Mouse (Mus musculus) macrophage (primary cell): ENCODE results near the gene Vangl1. TPM values are rescaled to one million over a fixed set of nuclear protein-coding genes. Genes with fewer than 3 reads are reported as not detected.

Experiments
- H3K27ac ChIP-seq: fragments of 350-480 bp; formaldehyde crosslinking; 2 replicates; pipeline ENCODE4 v1.9.0; 2021
- H3K36me3 ChIP-seq: fragments of 350-480 bp; formaldehyde crosslinking; 2 replicates; pipeline ENCODE4 v1.9.0; 2021; ENCODE audit errors: inconsistent target
- H3K4me3 ChIP-seq: fragments of 350-480 bp; formaldehyde crosslinking; 2 replicates; pipeline ENCODE4 v1.9.0; 2021; ENCODE audit errors: inconsistent target
- H3K79me2 ChIP-seq: fragments of 350-480 bp; formaldehyde crosslinking; 2 replicates; pipeline ENCODE4 v1.9.0; 2021; ENCODE audit errors: inconsistent target
- WGBS: methylation state at CpG from one replicate; pipeline ENCODE4 v1.1.7; 2026; ENCODE audit warnings: inconsistent platforms; ENCODE audit not compliant: missing documents; 5-methylcytosine and 5-hydroxymethylcytosine counted together
- polyA plus RNA-seq: library from polyadenylated mRNA; stranded (reverse); fragments of 250-400 nt; gene quantifications from 3 replicates; pipeline ENCODE4 v1.2.4, GENCODE M21; 2018; ENCODE audit warnings: inconsistent platforms

Gene Vangl1
- polyA plus RNA-seq, 1 experiment from 2014 or later, result 0.65 TPM

DNA sequence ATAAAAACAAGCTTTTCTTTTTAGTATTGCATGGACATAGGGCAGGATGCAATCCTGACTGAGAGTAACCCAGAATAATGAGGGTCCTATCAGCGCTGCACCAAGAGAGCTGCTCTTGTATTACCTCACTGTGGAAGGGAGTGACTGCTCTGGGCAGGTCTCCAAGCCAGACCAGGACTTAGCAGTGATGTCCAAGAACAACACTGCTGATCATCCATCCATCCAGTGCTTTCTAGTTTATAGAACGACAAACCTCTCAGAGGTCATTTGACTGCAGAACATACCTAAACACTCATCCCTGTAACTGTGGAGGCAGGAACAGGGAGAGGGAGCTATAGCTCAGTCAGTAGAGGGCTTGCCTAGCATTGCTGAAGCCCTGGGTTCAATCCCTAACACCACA, 11.9 kb downstream of the Vangl1 start:
- Histone ChIP-seq H3K4me3 (no peak overlapping the region), H3K79me2 (no peaks in the 10 kb centered on the region), H3K36me3 (no peaks in the 10 kb centered on the region), H3K27ac (no peak overlapping the region)
- WGBS, result 89% methylated on average over 2 of the region's 2 CpGs

DNA sequence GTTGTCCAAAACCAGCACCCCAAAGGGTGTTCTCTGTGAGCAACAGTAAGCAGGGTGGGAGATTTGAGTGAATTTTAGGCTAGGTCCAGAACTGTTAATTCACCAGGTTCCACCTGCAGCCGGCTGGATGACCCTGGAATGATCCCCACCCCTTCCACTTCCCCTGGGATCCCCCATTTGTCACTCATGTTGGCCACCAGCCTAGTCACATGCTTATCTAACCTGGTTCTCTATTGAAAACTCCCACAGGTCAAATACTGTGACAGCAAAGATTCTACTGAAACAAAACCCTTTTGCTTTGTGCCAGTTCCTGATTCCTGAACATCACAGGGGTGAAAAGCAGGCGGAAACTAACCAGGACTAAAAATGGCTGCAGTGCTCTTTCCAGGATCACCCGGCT, 12.9 kb downstream of the Vangl1 start:
- no peaks in the 10 kb centered on the region for H3K36me3 ChIP-seq
- no peak overlapping the region for H3K27ac ChIP-seq
- no peak overlapping the region for H3K4me3 ChIP-seq
- H3K79me2 ChIP-seq, result no peaks in the 10 kb centered on the region
- WGBS, result 90% methylated on average over 3 of the region's 3 CpGs

DNA sequence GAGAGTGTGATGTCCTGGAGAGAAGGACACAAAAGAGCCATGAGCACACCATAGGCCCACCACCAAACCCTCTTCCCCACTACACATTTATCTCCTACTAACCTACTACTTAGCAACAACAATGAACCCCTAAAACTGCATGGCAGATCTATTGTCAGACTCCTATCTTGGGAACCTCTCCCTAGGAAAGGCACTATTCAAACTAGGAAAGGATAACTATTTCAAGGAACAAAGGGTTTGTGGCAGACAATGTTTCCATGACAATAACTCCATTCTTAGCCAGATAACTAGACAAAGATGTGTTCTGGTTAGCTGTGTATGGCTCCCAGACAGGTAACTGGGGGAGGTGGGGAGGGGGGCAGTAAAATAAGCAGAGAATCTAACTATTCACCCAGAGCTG, 13.9 kb downstream of the Vangl1 start:
- H3K36me3 ChIP-seq, result no peaks in the 10 kb centered on the region
- no peaks in the 10 kb centered on the region for H3K79me2 ChIP-seq
- H3K4me3 ChIP-seq, result no peak overlapping the region
- H3K27ac ChIP-seq, result no peak overlapping the region

DNA sequence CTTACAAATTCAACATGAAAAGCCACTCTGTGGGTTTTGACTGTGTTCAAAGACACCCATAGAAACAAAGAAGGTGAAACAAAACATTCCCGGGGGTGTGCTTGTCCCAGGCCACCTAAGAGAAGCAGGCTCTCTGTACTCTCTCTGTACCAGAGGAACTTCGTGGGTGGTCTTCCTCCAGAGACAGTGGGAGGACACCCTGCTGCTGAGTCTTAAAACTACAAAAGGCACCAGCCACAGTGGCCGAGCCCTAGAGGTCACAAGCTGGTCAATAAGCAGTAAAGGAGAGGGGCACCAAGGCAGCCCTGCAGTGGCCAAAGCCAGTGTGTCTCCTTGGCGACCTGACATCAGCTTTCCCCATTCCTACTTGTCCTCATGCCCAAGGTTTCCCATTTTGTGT, 14.5 kb downstream of the Vangl1 start:
- H3K36me3 ChIP-seq, result no peaks in the 10 kb centered on the region
- no peak overlapping the region for H3K4me3 ChIP-seq
- H3K79me2 ChIP-seq, result no peaks in the 10 kb centered on the region
- 95% methylated on average over 4 of the region's 4 CpGs for WGBS
- H3K27ac ChIP-seq, result no peak overlapping the region

DNA sequence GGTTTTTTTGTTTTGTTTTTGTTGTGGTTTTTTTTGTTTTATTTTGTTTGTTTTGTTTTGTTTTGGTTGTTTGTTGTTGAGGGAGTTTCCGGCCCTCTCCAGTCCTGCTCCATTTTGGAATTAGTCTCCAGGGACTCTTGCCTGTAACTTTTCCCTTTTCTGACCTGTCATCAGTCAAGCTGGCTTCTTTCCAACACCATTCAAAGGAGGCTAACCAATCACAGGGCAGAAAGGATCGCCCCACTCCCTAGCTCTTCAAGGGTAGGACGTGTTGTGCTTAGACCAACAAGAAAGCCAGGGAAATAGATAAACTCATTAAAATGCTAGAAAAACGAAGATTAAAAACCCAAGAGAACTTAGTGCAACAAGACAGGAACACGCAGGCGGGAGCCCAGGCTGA, 15.5 kb downstream of the Vangl1 start:
- Histone ChIP-seq H3K27ac (no peak overlapping the region), H3K4me3 (no peak overlapping the region), H3K79me2 (no peaks in the 10 kb centered on the region), H3K36me3 (no peaks in the 10 kb centered on the region)
- WGBS, result 88% methylated on average over 6 of the region's 6 CpGs

DNA sequence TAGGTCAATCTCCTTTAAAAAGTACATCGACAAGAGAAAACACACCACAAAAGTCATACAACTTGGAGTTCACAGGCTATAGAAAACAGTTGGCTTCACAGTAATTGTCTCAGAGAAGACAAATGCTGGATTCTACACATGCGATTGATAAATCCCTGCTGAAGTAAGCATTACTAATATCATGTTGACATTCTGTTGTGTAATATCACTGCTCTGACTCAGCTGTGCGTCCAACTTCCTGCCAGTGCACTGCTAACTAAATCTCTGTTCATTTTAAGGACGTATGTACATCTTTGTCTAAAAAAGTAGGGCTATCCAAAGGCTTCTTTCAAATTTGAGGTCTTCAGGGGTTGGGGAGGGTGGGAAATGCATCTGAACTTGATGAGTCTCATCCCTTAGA, 17.1 kb downstream of the Vangl1 start:
- H3K36me3 ChIP-seq, result no peaks in the 10 kb centered on the region
- no peaks in the 10 kb centered on the region for H3K79me2 ChIP-seq
- H3K4me3 ChIP-seq, result no peak overlapping the region
- H3K27ac ChIP-seq, result no peak overlapping the region
- 70% methylated on average over 4 of the region's 4 CpGs for WGBS

DNA sequence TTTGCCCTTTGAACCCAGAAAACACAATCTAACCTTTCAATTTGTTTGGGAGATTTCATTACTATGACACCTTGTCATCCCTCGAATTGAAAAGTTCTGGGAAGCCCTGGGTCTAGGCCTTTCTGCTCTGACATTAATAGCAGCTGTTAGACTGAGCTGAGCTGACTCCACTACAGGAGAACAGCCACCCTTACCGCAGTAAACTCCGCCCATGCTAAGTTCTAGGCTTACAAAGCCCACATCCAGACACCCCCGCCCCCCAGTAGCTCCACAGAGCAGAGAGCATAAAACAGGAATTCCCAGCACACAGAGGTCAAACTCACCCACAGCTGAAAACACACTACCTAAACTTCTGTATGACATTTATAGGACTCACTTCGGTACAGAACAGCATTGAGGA, 19.8 kb downstream of the Vangl1 start:
- 92% methylated on average over 5 of the region's 5 CpGs for WGBS

DNA sequence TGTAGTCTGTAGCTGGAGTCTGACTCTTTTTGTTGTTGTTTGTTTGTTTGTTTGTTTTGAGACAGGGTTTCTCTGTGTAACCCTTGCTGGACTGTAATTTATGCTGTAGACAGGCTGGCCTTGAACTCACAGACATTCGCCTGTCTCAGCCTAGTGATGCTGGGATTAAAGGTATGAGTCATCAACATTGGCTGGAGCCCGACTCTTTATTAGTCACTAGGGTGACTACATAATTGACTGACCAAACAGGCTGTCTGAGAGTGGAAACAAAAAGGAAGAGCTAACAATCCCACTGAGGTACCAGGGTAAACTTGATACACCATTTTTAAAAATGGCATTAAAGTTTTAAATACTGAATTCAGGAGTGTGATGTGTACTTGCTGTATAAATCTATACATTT, 21.9 kb downstream of the Vangl1 start:
- Histone ChIP-seq H3K79me2 (no peaks in the 10 kb centered on the region), H3K27ac (no peak overlapping the region)
- WGBS, result 82% methylated on average over 2 of the region's 2 CpGs

More for the DNA sequence above, 19.8 kb downstream of the Vangl1 start:
- Histone ChIP-seq H3K79me2 (no peaks in the 10 kb centered on the region), H3K4me3 (no peak overlapping the region), H3K27ac (no peak overlapping the region), H3K36me3 (no peaks in the 10 kb centered on the region)

DNA sequence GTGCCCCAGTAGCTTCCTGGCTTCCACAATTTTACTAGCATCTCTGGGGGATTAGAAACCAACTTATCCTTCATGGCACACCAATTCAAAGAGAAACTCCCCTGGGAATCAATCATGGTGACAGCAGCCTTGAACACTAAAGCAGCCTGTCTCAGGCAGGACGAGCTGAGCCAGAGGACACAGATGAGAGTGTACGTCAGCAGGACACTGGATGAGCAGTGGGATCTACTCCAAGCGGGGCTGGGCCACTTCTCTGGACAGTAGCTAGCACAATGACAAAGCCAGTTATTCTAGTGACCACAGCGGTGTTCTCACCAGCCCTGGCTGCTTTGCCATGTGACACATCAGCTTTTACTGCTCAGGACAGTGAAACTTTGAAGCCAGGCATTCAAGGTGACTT, 23.3 kb downstream of the Vangl1 start:
- no peak overlapping the region for H3K27ac ChIP-seq
- no peak overlapping the region for H3K4me3 ChIP-seq
- 93% methylated on average over 4 of the region's 4 CpGs for WGBS
- H3K79me2 ChIP-seq, result no peaks in the 10 kb centered on the region
- no peaks in the 10 kb centered on the region for H3K36me3 ChIP-seq

More for the DNA sequence above, 21.9 kb downstream of the Vangl1 start:
- no peak overlapping the region for H3K4me3 ChIP-seq
- no peaks in the 10 kb centered on the region for H3K36me3 ChIP-seq

DNA sequence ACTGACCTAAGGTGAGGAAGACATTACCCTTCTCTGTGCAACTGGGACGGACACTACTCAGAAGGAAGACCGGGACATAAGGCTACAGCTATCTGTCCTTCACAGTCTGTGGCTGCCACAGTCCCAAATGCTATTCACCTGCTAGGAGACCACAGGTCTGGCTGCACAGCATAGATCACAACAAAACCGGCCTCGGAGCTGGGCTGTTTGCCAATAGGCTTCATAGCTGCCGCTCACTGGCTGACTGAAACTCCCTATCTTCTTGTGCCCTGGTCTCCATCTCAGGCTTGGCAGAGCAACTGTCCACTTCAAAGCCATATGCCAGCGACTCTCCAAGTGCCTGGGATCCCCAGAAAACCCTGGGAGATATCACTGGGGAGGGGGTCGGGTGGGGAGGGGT, 23.7 kb downstream of the Vangl1 start:
- H3K36me3 ChIP-seq, result no peaks in the 10 kb centered on the region
- 89% methylated on average over 7 of the region's 7 CpGs for WGBS
- H3K4me3 ChIP-seq, result no peak overlapping the region
- H3K79me2 ChIP-seq, result no peaks in the 10 kb centered on the region
- H3K27ac ChIP-seq, result no peak overlapping the region

DNA sequence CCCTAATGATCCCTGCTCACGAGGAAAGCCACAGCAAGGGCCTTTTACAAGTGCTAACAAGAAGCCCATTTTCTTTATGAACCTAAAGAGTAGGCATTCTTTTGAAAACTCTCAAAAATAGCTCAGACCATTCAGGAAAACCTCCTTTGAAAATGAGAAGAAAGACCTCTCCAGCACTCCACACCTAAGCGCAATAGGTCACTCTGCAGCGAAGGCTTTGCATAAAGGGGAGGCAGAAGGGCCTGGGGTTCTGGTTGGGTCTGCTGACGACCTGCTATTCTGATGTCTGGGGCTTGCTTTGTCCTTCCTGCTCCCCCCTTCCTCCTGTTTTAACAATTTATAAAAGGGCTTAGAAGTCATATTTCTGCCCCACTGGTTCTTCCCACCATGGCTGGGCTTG, 24.6 kb downstream of the Vangl1 start:
- WGBS, result 80% methylated on average over 4 of the region's 4 CpGs
- Histone ChIP-seq H3K36me3 (no peaks in the 10 kb centered on the region), H3K79me2 (no peaks in the 10 kb centered on the region), H3K4me3 (no peak overlapping the region), H3K27ac (no peak overlapping the region)

DNA sequence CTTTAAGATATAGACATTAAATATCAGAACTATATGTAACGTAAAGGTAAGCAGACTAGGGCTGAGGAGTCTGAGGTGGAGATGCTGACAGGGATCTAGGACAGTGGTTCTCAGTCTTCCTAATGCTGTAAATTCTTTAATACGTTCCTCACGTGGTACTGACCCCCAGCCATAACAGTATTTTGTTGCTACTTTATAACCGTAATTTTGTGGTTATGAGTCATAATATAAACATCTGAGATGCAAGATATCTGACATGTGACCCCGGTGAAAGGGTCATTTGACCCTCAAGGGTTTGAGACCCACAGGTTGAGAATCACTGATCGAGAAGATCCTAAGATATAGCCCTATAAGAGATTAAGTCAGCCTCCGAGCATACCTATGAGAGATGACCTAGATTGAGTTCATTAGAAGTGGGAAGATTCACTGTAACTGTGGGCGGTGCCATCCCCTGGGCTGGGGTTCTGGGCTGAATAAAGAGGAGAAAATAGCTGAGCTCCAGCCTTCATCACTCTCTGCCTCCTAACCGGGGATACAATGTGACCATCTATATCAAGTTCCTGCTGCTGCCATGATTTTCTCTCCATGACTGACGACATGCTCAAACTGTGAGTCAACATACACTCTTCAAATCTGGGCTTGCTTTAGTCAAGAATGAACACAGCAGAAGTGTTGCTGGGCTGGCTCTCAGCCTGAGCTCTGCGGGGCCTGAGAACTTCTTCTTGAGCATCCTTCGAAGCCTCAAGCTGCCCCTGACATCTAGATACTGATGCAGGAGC, 26.5 kb downstream of the Vangl1 start:
- Histone ChIP-seq H3K36me3 (no peaks in the 10 kb centered on the region), H3K79me2 (no peaks in the 10 kb centered on the region), H3K4me3 (no peak overlapping the region), H3K27ac (no peak overlapping the region)
- 93% methylated on average over 12 of the region's 12 CpGs for WGBS

DNA sequence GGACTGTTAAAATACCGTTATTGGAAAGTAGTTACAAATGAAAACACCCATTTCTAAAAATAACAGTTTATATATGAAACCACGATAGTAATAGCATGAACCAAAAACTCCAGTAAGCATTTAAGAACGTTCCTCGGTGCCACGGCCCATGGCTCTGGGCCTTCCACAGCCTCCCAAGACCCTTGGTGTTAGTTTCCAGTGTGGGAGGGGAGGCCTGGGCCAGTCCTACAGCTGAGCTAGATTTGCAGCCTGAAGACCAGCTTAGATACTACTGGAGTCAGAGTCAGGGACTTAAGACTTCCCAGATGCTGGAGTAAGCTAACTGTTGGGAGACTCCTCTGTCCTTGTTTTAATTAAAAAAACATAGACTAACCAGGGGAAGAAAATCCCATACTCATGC, 28.4 kb downstream of the Vangl1 start:
- no peak overlapping the region for H3K4me3 ChIP-seq
- WGBS, result 98% methylated on average over 5 of the region's 5 CpGs

DNA sequence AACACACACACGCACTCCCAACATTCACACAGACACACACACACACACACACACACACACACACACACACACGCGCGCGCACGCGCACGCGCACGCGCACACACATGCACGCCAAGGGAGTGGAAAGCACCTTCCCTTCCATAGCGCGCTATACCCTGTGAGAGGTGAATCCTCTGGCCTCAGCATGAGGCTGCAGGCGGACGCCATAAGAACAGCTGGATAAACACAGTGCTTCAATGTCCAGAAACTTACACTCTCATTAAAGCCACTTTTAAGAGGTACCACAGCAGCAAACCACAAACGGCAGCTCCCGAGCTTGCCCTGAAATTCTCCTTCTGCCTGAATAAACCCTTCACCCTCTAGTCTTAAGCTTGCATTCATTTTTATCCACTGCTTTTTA, 28.8 kb downstream of the Vangl1 start:
- Histone ChIP-seq H3K36me3 (no peaks in the 10 kb centered on the region), H3K79me2 (no peaks in the 10 kb centered on the region), H3K4me3 (no peak overlapping the region), H3K27ac (no peak overlapping the region)
- WGBS, result 94% methylated on average over 12 of the region's 18 CpGs

More for the DNA sequence above, 28.4 kb downstream of the Vangl1 start:
- H3K36me3 ChIP-seq, result no peaks in the 10 kb centered on the region
- no peaks in the 10 kb centered on the region for H3K79me2 ChIP-seq
- H3K27ac ChIP-seq, result no peak overlapping the region

DNA sequence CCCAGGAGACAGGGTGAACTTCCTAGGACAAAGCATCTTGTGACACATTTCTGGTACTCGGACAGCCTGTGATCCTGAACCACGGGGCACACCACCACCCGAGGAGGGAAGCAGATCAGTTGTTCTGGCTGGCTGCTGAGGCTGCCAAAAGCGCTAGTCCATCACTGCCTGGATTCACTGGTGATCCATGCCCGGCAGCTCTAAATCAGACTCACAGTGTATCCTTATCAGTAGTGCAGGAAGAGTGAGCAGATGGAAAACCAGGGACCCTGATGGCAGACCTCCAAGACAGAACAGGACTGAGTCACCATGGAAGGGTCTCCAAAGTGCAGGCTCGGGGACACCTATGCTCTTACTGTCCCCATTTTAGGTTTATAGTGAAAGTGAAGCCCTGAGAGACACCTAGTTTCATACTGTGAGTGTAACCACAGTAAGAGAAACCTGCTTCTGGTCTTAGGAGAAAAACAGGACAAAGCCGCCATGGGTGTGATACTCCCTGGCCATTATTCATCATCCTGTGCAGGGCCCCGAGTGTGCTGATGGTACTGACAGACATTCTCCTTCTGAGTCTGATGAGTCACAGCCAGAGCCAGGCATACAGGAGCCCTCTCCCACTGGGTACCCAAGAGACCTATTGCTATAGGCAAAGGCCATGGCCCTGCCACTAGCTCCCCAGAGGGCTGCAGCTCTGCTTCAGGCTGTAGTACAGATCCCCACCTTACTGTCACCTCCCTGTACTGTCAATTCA, 30.2 kb downstream of the Vangl1 start:
- no peaks in the 10 kb centered on the region for H3K79me2 ChIP-seq
- H3K4me3 ChIP-seq, result no peak overlapping the region
- no peak overlapping the region for H3K27ac ChIP-seq
- no peaks in the 10 kb centered on the region for H3K36me3 ChIP-seq
- WGBS, result 86% methylated on average over 8 of the region's 8 CpGs
